Mouse (Mus musculus): ENCODE data around the gene Sdsl.
"Not testable (repeated sequence)": the region's sequence is repeated elsewhere in the genome, so short reads cannot be mapped to it uniquely, and the experiment has no call there.

The Sdsl gene

DNA sequence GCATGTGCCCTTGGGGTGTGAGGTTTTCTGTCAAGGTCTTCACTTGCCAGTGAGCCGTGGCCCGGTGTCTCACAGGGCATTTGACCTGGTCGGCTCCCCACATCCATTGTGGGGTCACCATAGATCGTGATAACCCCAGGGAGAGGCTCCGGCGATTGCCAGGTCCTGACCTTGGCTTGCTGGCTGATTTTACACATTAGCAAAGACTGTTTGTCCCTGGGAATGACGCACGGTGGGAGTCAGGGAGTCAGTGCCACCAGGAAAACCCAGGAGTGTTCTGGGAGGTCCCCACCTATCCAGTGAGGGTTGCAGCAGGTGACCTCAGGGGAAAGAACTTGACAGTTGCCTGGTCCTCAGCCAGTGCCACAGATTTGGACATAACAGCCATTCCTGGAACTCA lies at the start of gene Sdsl:
TSS of gene Sdsl (minus strand) at position 41 of the 400 bp plus-strand sequence.
- DNase-seq (ENCODE audit: low spot score): no peak

DNA sequence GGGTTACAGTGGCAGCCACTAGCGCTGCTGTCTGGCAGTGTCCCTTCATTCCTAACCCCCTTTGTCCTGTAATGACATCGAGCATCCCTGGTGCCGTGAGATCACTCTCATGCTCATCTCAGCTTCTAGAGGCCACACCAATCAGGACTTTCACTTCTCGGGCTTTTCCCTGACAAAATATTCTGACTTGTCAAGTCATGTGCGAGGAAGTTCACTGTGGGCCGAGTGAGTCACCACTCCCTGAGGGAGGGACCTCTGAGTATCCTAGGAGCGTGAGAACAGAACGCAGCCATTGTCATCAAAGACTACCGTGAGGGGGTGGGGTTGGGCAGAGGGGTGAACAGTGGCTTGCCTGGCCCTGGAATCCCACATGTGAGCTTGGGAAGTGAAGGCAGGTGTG lies 44.9 kb upstream of the Sdsl start:
- peak; percentile 84 for DNase-seq (ENCODE audit: low spot score)

- DNase-seq (ENCODE audit: low spot score): peak; percentile 73
Observed at GRCm38 (mm10) chr5:120516221-120516984, 43.8 kb upstream of the Sdsl start.

DNA sequence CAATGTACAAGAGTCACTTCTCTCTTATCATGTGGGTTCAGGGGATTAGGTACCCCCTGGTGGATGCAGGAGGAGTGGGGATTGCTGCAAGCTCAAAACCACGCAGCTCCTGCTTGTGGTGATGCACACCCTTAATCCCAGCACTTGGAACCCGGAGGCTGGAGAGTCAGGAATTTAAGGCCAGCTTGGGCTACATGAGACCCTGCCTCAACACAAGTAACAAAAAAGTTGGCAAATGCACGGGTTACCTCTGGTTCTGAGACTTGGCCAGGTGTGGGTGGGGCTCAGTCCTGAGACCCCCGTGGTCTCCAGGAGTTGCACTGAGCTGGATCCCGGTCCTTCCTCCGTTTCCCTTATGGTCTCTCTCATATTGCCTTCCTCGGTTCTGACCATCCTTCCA lies 42.8 kb upstream of the Sdsl start:
- DNase-seq (ENCODE audit: low spot score): no peak

- peak; percentile 86 for DNase-seq (ENCODE audit: low spot score)
Observed at GRCm38 (mm10) chr5:120514754-120515153, 42.1 kb upstream of the Sdsl start.

- DNase-seq (ENCODE audit: low spot score): peak; percentile 83
Observed at GRCm38 (mm10) chr5:120514031-120514677, 41.5 kb upstream of the Sdsl start.

DNA sequence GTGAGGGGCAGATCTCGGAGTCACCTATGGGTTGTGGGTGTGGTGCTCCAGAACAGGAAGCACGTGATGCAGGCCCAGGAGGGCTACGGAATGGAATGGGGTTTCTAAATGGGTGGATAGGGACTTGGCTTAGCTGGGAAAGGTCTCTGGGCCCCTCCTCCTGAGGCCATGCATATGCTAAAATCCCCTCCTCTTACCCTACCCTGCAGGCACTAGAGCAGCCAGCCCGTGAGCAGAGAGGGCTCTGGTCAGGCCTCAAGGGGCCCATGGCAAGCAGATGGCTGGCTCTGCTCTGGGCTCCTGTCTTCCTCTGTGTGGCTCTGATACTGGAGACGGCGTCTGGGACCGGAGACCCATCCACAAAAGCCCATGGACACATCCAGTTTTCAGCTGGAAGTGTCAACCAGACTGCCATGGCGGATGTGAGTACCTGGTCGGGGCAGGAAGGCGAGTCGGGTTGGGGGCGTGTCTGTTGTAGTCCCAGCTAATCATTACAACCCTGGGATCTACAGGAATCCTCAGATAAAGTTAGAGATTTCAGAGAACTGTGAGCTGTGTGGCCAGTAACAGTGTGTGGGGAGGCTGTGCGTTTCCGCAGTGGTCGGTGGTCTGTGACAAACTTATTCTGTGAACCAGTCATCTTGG lies 40.4 kb upstream of the Sdsl start:
- DNase-seq (ENCODE audit: low spot score): no peak

- DNase-seq (ENCODE audit: low spot score): peak; percentile 75
Observed at GRCm38 (mm10) chr5:120511643-120512220, 39.1 kb upstream of the Sdsl start.

- peak; percentile 96 for DNase-seq (ENCODE audit: low spot score)
Observed at GRCm38 (mm10) chr5:120510982-120511642, 38.5 kb upstream of the Sdsl start, which contains the start of gene Slc8b1. Slc8b1 (plus strand) TSS chr5:120511168.

DNA sequence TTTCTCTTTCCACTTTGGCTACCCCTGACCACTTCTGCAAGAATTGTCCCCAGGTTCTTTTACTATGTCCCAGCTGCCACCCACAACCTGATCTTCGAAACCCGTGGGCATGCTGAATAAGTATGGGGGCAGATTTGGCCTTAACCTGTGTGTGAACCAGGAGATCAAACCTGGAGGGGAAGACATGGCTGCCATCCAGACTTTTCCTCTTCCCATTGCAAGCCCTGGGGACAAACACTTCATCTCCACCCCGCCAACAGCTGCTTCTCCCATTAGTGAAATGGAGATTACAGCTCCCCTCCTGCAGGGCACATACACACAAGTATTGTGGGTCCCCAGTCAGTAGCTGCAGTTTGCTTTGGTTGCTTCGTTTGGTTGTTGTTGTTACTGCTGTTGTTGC lies 34.7 kb upstream of the Sdsl start:
- no peak for DNase-seq (ENCODE audit: low spot score)

- DNase-seq (ENCODE audit: low spot score): no peak
Observed at GRCm38 (mm10) chr5:120506490-120506889, 33.9 kb upstream of the Sdsl start.

DNA sequence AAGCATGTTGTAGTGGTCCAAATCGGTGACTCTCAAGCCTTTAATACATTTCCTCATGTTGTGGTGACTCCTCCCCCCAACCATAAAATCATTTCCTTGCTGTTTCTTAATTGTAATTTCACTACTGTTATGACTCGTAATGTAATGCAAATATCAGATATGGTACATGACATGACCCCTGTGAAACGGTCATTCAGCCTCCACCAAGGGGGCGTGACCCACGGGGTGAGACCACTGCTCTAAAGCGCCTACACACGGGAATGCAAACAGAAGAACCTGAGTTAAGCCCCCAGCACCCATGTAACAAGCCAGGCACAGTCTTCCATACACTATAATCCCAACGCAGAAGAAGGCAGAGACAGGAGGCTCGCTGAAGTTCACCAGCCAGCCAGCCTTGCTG lies 33.2 kb upstream of the Sdsl start:
- DNase-seq (ENCODE audit: low spot score): no peak

DNA sequence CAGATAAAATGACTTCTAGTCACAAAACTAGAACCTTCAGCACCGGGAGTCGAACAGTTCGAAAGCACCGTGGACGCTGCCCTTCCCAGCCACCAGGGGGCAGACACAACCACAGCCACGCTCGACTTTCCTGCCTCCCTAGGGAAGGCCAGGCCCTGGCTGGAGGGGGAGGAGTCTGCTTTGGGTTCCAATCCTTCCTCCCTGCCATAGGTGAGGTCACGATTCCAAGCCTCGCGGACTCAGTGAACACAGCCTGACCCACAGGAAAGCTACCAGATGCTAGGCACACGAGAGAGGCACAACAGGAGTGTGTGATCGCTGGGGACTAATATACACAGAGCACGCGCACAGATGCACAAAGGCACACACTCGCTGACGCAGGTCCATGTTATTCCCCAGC lies 32.8 kb upstream of the Sdsl start:
- peak; percentile 92 for DNase-seq (ENCODE audit: low spot score)

DNA sequence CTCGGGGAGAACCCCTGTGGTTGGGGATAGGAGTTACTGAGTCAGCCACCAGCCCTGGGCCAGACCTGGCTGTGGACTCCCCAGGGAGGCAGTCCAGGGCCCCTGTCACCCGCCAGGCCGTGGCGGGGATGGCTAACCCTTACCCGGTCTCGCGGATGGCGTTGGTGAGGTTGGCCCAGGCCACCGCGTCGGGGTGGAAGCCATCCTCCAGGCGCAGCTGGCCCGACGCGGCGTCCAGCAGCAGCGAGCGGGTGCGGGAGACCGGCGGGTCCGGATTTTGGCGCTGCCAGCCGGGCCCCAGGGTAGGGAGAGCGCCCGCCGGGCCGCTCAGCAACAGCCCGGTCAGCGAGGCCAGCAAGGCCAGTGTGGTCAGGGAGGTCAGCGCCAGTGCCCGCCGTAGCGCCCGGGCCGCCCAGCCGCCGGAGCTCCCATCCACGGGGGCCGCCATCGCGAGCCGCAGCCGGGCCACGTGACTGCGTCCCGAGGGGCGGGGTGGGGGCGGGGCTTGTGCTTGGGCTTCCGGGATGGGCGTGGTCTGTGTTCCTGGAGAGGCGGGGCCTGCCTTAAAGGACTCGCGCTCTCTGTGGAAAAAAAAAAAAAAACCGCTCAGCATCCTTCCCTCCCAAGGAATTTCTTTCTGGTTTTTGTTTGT lies 30.7 kb upstream of the Sdsl start, which contains the start of gene Plbd2:
TSS of gene Plbd2 (minus strand) at position 482 of the 652 bp plus-strand sequence.
- DNase-seq (ENCODE audit: low spot score): peak; percentile 95

DNA sequence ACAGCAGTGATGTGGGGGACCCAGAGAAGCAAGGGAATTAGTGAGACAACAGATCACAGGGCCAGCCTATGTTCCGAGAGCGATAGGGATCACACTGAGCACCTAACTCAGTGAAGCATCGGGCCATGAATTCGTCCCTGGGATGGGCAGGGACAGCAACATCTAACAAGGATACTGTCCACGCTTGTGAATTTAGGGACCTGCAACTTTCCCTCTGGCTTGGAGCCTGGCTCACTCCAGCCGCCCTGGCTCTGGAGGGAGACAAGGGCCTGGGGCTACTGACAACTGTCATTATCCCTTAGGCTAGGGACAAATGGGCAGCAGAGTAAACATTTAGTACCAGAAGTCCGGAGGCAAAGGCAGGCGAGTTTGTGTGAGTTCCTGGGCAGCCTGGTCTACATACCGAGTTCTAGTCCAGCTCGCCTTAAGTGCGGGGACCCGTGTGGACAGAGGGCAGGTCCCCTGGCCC lies 30.1 kb upstream of the Sdsl start:
- DNase-seq (ENCODE audit: low spot score): peak; percentile 38

DNA sequence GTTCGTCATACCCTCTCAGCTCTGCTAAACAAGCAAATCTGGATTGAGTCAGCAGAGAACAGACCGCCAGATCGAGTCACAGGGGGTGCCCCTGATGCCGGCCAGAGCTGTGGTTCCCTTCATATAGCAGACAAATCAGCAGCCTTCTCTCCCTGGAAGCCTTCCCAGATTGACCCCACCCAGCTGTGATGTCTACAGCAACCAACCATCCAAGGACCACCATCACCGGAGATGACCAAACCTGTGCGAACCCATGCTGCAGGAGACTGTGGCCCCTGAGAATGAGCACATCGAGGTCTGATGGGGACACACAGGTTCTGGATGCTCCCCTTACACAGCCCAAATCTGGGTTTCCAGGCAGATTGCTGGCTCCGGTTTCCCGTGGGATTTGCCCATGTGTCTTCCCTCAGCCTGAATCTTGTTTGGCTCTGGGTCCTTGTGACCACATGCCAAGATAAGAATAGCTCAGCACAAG lies 29.6 kb upstream of the Sdsl start:
- DNase-seq (ENCODE audit: low spot score): no peak

- DNase-seq (ENCODE audit: low spot score): not testable (repeated sequence)
Observed at GRCm38 (mm10) chr5:120500609-120501008, 28.0 kb upstream of the Sdsl start.

GRCm38 (mm10) chr5:120499202-120499601 lies 26.6 kb upstream of the Sdsl start:
- no peak for DNase-seq (ENCODE audit: low spot score)

- no peak for DNase-seq (ENCODE audit: low spot score)
Observed at GRCm38 (mm10) chr5:120497071-120497470, 24.5 kb upstream of the Sdsl start.

DNA sequence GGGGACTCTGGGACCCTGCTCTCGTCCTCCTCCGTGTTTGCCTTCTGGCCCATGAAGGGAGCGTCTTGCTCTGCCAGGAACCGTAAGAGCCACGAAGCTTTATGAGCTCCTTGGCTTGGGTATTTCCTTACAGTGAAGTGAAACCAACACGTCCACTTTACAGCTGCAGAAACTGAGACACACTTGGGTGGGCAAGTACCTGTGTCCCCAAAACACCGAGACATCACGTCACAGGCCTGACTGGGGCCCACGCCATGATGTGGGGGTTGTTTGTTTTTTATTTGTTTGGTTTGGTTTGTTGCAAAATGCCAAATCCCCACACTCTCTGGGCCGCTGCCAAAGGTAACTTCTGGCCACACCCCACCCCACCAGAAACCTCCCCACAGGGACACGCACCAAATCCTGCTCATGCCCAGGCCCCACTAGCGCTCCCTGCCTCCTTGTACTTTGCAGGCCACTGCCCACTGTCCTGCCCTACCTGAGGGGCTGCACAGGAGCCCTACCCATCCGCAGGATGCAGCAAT lies 23.2 kb upstream of the Sdsl start:
- no peak for DNase-seq (ENCODE audit: low spot score)
